Mouse (Mus musculus): ENCODE results near the gene Dcaf11.

Gene Dcaf11

DNA sequence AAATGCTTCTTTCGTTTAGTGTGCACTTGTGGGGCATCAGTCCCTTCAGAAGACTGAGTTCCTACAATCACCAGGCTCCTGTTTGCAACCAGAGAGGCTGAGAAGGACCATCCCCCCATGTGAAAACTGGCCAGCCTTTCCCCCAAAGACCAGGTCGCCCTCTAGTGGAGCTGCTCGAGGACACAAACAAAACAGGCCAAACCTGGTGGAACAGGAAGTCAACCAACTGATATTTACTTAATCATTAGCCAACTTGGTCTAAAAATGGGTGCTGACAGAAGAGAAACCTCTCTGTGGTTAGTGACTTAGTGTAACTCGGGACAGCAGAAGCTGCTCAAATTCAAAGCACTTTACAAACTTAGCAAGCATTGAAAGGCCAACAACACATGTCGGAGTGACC is 2.8 kb upstream of the Dcaf11 start:
- peak; percentile 90 for DNase-seq (ENCODE audit: low read depth)

DNA sequence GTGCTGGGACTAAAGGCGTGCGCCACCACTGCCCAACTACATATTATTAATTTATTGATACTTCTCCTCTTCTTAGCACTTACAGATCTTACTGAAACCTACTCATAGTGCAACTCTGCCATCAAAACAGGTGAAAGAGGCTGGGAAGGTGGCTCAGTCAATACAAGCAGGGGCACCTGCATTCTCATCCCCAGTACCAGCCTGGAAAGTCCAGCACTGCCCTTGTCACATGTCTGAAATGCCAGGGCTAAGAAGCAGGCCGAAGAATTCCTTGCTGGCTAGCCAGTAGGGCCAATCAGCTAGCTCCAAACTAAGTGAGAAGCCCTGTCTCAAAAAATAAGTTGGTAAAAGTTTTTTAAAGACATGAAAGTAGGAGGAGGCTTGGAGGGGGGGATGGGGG is 2.2 kb upstream of the Dcaf11 start:
- no peak for DNase-seq (ENCODE audit: low read depth)

DNA sequence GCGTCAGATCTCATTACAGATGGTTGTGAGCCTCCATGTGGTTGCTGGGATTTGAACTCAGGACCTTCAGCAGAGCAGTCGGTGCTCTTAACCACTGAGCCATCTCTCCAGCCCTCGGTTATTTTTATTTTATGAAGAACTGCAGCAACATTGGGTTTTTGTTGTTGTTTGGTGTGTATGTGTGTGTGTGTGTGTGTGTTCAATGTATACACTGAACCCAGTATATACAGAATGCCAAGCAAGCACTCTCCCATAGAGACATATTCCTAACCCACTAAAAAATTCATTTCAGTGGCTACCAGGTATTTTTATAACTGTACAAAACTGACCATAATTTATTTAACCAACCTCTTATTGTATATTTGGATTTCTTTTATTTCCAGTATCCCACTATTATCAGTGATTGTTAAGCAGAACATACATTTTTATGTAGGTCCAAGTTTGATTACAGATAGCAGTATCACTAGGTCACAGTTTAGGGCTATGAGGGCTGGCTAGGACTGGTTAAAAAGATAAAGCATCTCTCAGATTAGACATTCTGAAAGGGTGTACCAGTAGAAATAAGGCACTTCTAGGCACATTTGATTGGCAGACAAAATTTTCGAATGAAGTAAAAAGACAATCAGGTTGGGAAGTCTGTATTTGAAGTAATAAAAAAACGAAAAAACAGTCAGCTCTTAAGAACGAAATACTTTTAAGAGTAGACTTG is 912 bp upstream of the Dcaf11 start:
- DNase-seq (ENCODE audit: low read depth), result no peak

- peak; percentile 97 for DNase-seq (ENCODE audit: low read depth)
These were observed 632 bp downstream of the Dcaf11 start, which contains the start of gene A730061H03Rik for GRCm38 (mm10) chr14:55560202-55561073. TSS of gene A730061H03Rik (minus strand) at chr14:55560406.

DNA sequence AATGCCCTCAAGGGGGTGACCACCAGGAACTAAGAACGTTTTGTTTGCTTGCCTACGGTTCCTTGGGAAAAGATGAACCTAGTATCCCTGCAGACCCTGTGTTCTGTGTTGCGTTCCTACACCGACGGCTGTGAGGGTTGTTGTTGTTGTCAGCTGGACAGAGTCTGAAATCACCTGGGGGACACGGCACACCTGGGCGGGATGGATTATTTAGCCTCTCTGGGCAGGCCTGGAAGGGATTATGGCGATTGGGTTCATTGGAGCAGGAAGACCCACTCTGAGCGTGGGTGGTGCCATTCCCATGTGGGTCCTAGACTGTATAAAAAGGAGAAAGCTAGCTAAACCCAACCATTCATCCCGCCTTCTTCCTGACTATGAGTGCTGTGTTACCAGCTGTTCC is 2.1 kb downstream of the Dcaf11 start:
- DNase-seq (ENCODE audit: low read depth), result no peak

DNA sequence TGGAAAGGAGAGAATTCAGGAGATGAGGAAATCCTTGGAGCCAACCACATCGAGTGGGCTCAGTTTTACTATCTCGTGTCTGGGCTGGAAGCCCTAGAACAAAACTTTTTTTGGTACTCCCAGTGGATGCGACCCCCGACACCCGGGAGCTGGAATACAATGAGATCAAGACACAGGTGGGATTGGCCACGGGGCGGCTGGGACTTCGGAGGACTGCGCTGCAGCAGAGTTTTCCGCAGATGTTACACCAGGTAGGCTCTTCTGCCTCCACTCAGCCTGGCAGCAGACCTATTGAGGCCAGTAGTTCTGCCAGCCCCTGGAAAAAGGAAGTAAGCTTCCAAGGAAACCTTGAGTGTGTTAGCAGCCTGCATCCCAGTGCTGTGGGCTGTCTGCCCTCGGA is 3.4 kb downstream of the Dcaf11 start:
- DNase-seq (ENCODE audit: low read depth), result no peak

- DNase-seq (ENCODE audit: low read depth), result peak; percentile 35
These were observed 5.9 kb downstream of the Dcaf11 start for GRCm38 (mm10) chr14:55565748-55566147.

- DNase-seq (ENCODE audit: low read depth), result no peak
These were observed 7.7 kb downstream of the Dcaf11 start for GRCm38 (mm10) chr14:55567496-55567895.

DNA sequence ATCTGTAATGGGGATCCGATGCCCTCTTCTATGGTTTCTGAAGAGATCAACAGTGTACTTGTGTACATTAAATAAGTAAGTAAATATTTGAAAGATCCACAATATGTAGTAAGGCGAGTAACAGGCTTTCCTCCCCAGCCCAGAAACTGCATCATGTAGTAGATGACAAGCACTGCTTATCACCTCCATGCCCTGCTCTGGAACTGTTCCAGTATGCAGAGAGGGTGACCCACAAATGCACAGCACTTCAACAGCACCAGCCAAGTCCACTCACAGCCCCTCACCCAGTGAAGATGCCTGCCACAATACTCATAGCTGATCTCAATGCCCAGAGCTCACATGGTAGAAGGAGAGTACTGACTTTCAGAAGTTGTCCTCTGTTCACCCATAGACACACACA is 10.8 kb downstream of the Dcaf11 start:
- DNase-seq (ENCODE audit: low read depth), result no peak

GRCm38 (mm10) chr14:55571760-55572159 is 12.0 kb downstream of the Dcaf11 start:
- DNase-seq (ENCODE audit: low read depth), result no peak

DNA sequence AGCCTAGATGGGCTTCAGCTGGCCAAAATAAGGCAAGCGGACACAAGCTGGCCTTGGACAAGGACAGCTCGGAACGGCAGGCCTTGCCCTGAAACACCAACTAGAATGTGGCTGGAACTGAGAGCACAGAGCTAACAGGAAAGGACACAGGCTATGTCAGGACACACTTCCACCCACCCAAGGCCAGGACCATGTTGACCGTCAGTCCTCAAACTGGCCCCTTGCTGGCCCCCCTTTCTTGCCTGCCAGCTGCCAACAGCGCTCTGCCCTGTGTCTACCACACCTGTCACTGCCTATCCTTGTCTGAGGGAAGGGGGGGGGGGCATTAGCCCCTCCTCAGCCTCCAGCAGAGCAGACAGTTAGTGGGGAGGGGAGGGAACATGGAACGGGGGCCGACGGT is 15.5 kb downstream of the Dcaf11 start, which contains the start of gene Fitm1:
Gene Fitm1 (plus strand): TSS at position 316 of the 400 bp plus-strand sequence.
- no peak for DNase-seq (ENCODE audit: low read depth)

GRCm38 (mm10) chr14:55575711-55576110 is 15.9 kb downstream of the Dcaf11 start:
- no peak for DNase-seq (ENCODE audit: low read depth)

- DNase-seq (ENCODE audit: low read depth), result no peak
These were observed 16.6 kb downstream of the Dcaf11 start for GRCm38 (mm10) chr14:55576376-55576775.

DNA sequence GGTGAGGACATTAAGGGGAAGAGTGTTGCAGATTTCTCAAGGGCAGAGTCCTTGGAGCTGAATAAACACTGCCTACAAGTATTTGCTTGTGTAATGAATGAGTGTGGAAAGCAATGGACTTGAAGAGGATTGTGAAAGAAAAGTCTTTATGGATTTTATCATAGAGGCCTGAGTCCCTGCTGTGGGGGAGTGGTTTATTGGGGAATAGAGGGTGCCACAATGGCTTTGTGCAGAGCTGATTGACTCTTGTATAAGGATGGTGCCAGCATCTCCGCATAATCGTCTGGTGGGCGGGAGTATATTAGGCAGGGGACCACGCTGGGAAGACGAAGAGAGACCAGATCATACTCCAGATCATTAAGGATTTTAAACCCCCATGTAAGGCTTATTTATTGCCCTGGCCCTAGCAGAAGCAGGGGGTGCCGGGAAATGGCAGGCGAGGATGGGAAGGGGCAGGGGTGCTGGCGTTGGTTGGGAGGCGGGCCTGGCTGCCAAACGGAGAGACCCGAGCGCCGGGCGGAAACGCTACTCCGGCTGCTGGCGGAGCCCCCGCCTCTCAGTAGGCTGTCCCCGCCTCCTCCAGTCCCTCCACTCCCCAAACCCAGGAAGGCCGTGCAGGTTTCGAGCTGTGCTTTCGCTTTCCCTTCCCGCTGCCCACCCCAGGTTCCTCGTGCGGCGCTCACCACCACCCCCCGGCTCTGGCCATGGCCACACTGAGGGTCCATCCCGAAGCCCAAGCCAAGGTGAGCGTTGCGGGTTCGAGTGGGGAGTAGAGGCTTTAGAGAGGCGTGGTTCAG is 18.3 kb downstream of the Dcaf11 start, which contains the start of gene Psme1:
Gene Psme1 (plus strand): TSS at position 253 of the 797 bp plus-strand sequence.
- DNase-seq (ENCODE audit: low read depth), result peak; percentile 82

- DNase-seq (ENCODE audit: low read depth), result peak; percentile 59
These were observed 19.0 kb downstream of the Dcaf11 start for GRCm38 (mm10) chr14:55578668-55579269.

DNA sequence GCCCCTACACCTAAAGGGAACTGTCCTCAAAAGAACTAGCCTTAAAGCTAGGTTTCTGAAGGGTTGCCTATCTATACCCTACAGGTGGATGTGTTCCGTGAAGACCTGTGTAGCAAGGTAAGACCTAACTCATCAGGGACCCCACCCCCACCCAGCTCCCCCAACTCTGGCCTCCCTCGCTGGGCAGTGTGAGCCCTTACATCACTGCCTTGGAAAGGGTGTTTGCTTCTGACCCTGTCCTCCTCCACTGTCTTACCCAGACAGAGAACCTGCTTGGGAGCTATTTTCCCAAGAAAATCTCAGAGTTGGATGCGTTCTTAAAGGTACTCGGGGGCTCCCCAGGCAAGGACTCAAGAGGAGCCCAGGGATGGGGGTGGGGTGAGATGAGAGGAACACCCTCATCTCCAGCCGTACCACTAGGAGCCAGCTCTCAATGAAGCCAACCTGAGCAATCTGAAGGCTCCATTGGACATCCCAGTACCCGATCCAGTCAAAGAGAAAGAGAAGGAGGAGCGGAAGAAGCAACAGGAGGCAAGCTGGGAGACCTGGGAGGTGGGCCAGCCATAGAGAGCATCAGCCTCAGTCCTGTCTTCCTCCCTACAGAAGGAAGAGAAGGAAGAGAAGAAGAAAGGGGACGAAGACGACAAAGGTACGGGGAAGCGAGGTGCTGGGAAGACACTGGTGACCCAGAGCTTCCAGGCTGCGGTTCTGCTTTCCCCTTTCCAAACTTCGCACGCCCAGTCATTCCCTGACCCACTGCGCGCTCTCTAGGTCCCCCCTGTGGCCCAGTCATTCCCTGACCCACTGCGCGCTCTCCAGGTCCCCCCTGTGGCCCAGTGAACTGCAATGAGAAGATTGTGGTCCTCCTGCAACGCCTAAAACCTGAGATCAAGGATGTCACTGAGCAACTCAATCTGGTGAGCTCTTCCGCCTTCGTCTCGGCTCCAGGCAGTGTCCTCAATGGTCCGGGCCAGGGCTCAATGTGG is 20.0 kb downstream of the Dcaf11 start:
- DNase-seq (ENCODE audit: low read depth), result no peak

- DNase-seq (ENCODE audit: low read depth), result no peak
These were observed 20.9 kb downstream of the Dcaf11 start for GRCm38 (mm10) chr14:55580731-55581130.

DNA sequence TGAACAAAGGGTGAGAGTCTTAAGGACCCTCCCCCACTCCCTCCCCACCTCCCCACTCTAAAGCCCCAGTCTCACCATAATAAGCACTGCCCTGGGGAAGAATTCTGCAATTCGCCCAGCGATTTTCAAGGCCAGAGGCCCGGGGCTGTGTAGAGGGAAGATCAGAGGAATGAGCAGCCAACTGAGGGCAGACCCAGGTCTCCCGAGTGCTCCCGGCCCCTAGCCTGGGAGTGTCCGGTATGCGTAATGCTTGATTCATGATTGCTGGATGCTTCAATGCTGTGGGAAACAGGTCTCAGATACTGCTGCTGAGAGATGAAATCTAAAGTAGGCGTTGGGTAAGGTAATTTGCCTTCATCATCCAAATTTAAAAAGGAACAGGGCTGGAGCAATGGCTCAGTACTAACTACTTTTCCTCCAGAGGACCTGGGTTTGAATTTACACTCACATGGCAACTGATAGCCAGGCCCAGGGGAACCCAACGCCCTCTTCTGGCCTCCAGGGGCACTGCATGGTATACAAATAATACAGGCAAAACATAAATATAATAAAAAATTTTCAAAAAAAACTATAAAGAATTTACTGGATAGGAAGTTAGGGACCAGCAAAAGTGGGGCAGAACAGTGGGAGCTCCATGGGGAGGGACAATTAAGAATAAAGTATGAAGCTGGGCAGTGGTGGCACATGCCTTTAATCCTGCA is 22.3 kb downstream of the Dcaf11 start:
- DNase-seq (ENCODE audit: low read depth), result no peak

DNA sequence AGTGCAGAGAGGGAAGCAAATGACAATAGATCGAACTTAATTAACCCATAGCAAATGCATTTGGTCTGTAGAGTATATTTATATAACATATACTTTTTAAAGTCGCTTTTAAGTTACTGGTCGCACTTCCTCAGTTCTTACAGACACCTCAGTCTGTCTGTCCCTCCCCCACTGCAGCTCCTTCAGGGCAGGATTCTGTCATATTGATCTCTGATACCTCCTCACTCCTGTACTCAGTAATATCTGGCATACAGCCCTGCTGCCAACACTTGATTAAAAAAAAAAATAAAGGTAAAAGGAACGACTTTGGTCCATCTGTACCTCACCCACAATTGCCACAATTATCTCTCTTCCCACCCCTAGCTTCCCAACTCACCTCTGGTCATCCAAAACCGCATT is 24.5 kb downstream of the Dcaf11 start:
- no peak for DNase-seq (ENCODE audit: low read depth)
